Mouse (Mus musculus) embryonic facial prominence, embryonic 11.5 days (tissue): ENCODE results near the gene Vmn1r222. TPM values are rescaled to one million over a fixed set of nuclear protein-coding genes. Genes with fewer than 3 reads are reported as not detected.
"Not testable (repeated sequence)": the region's sequence is repeated elsewhere in the genome, so short reads cannot be mapped to it uniquely, and the experiment has no call there.

ENCODE experiments used
- ATAC-seq: fragments of 200-750 bp; cut with Nextera tagmentation; replicated peaks from 2 replicates; pipeline ENCODE4 v1.8.0; 2017; ENCODE audit warnings: low read depth; ENCODE audit not compliant: insufficient number of reproducible peaks, low FRiP score, low TSS enrichment
- DNase-seq: peaks from one replicate; pipeline ENCODE4 v3.0.0-alpha.2; 2015; ENCODE audit warnings: low spot score
- H3K27ac ChIP-seq: fragments of 300-500 bp; sonication (generic); replicated peaks from 2 replicates; pipeline ENCODE4 v1.5.1; 2014; ENCODE audit warnings: mild to moderate bottlenecking, low read depth, low read length, control low read depth
- H3K27me3 ChIP-seq: fragments of 300-500 bp; sonication (generic); 2 replicates; pipeline ENCODE4 v1.6.1; 2014; ENCODE audit warnings: mild to moderate bottlenecking, low read length, moderate library complexity, mixed read lengths; ENCODE audit not compliant: control insufficient read depth, insufficient read depth
- H3K36me3 ChIP-seq: fragments of 300-500 bp; sonication (generic); replicated peaks from 2 replicates; pipeline ENCODE4 v1.6.1; 2014; ENCODE audit warnings: low read depth, mild to moderate bottlenecking, low read length, moderate library complexity, mixed read lengths; ENCODE audit not compliant: control insufficient read depth, insufficient read depth
- H3K4me1 ChIP-seq: fragments of 300-500 bp; sonication (generic); 2 replicates; pipeline ENCODE4 v1.6.1; 2014; ENCODE audit warnings: low read length, mixed read lengths; ENCODE audit not compliant: control insufficient read depth, insufficient read depth
- H3K4me2 ChIP-seq: fragments of 300-500 bp; sonication (generic); 2 replicates; pipeline ENCODE4 v1.6.1; 2014; ENCODE audit warnings: low read depth, mild to moderate bottlenecking, control low read depth, low read length, moderate library complexity
- H3K4me3 ChIP-seq: fragments of 300-500 bp; sonication (generic); 2 replicates; pipeline ENCODE4 v1.5.1; 2014; ENCODE audit warnings: low read depth, low read length, control low read depth
- H3K9ac ChIP-seq: fragments of 300-500 bp; sonication (generic); replicated peaks from 2 replicates; pipeline ENCODE4 v1.6.1; 2014; ENCODE audit warnings: mild to moderate bottlenecking, control low read depth, low read length
- H3K9me3 ChIP-seq: fragments of 300-500 bp; sonication (generic); replicated peaks from 2 replicates; pipeline ENCODE4 v1.6.1; 2016; ENCODE audit warnings: mild to moderate bottlenecking, low read length, inconsistent platforms, mixed read lengths; ENCODE audit not compliant: control insufficient read depth
- WGBS: fragments of 180-500 bp; shearing (Covaris S2); extraction: QIAGEN DNeasy Blood & Tissue Kit; methylation state at CpG from one replicate; pipeline ENCODE4 v1.1.7; 2014; 5-methylcytosine and 5-hydroxymethylcytosine counted together
- polyA plus RNA-seq: library from polyadenylated mRNA; unstranded; fragments of >200 nt; fragmentation: Nextera tagmentation; extraction: Ambion mirVana; gene quantifications from 2 replicates; pipeline ENCODE4 v1.2.1, GENCODE M21; 2014

The Vmn1r222 gene
- polyA plus RNA-seq = not detected in 2 replicates

GRCm38 (mm10) chr13:23235847-23236246 is at the start of gene Vmn1r222:
TSS of gene Vmn1r222 (minus strand) at chr13:23235947.
- DNase-seq = not testable (repeated sequence)

GRCm38 (mm10) chr13:23285191-23285920 is 49.6 kb upstream of the Vmn1r222 start:
- Histone ChIP-seq H3K4me2 (peak overlapping the region; percentile 65), H3K36me3 (no peaks in the 10 kb centered on the region), H3K9ac (no peak overlapping the region; the same call in 1 of the 2 replicates), H3K4me3 (peak overlapping the region; percentile 42), H3K27ac (no peak overlapping the region), H3K4me1 (no peaks in the 10 kb centered on the region), H3K27me3 (no peaks in the 10 kb centered on the region; the same call in 1 of the 2 replicates), H3K9me3 (no peaks in the 10 kb centered on the region)
- peak; percentile 89 for ATAC-seq
- peak; percentile 65 for DNase-seq
- under 1% methylated on average over 22 of the region's 22 CpGs for WGBS

More at GRCm38 (mm10) chr13:23235847-23236246, at the start of gene Vmn1r222:
- H3K9me3 ChIP-seq, H3K27ac ChIP-seq, ATAC-seq, H3K27me3 ChIP-seq, H3K4me2 ChIP-seq, H3K4me3 ChIP-seq, H3K36me3 ChIP-seq, H3K4me1 ChIP-seq, H3K9ac ChIP-seq: not testable (repeated sequence)

- Histone ChIP-seq H3K36me3 (no peaks in the 10 kb centered on the region), H3K4me2 (no peak overlapping the region), H3K9me3 (no peaks in the 10 kb centered on the region), H3K4me1 (no peaks in the 10 kb centered on the region), H3K27me3 (no peaks in the 10 kb centered on the region), H3K27ac (no peak overlapping the region), H3K4me3 (no peak overlapping the region), H3K9ac (no peak overlapping the region)
- 83% methylated on average over 3 of the region's 3 CpGs for WGBS
- no peak for ATAC-seq
- no peak for DNase-seq
Observed at GRCm38 (mm10) chr13:23279992-23280391, 44.2 kb upstream of the Vmn1r222 start.

GRCm38 (mm10) chr13:23279576-23279975 is 43.8 kb upstream of the Vmn1r222 start:
- DNase-seq (no peak), ATAC-seq (no peak)
- no peaks in the 10 kb centered on the region for H3K9me3 ChIP-seq
- no peak overlapping the region for H3K4me3 ChIP-seq
- H3K4me2 ChIP-seq = no peak overlapping the region
- H3K4me1 ChIP-seq = no peaks in the 10 kb centered on the region
- H3K27me3 ChIP-seq = no peaks in the 10 kb centered on the region
- H3K36me3 ChIP-seq = no peaks in the 10 kb centered on the region
- H3K9ac ChIP-seq = no peak overlapping the region
- 81% methylated on average over 4 of the region's 4 CpGs for WGBS
- no peak overlapping the region for H3K27ac ChIP-seq

GRCm38 (mm10) chr13:23270321-23271101 is 34.8 kb upstream of the Vmn1r222 start:
- peak; percentile 73 for DNase-seq
- Histone ChIP-seq H3K27me3 (no peaks in the 10 kb centered on the region), H3K4me1 (no peaks in the 10 kb centered on the region; the same call in 1 of the 2 replicates), H3K36me3 (no peaks in the 10 kb centered on the region), H3K9me3 (no peaks in the 10 kb centered on the region), H3K4me3 (peak overlapping the region; percentile 28), H3K27ac (no peak overlapping the region), H3K9ac (peak overlapping the region; percentile 34; the same call in 1 of the 2 replicates), H3K4me2 (peak overlapping the region; percentile 41)
- WGBS = 3% methylated on average over 34 of the region's 34 CpGs
- peak; percentile 81 for ATAC-seq

- H3K36me3 ChIP-seq = no peaks in the 10 kb centered on the region
- ATAC-seq (no peak), DNase-seq (peak; percentile 11)
- no peaks in the 10 kb centered on the region for H3K27me3 ChIP-seq
- no peak overlapping the region for H3K9ac ChIP-seq
- peak overlapping the region; percentile 28; the same call in 1 of the 2 replicates for H3K4me3 ChIP-seq
- no peaks in the 10 kb centered on the region; the same call in 1 of the 2 replicates for H3K4me1 ChIP-seq
- H3K4me2 ChIP-seq = no peak overlapping the region
- 14% methylated on average over 11 of the region's 11 CpGs for WGBS
- H3K27ac ChIP-seq = no peak overlapping the region
- no peaks in the 10 kb centered on the region for H3K9me3 ChIP-seq
Observed at GRCm38 (mm10) chr13:23269681-23270080, 33.9 kb upstream of the Vmn1r222 start.

- not testable (repeated sequence) for H3K4me3 ChIP-seq, ATAC-seq, H3K4me1 ChIP-seq
Observed at GRCm38 (mm10) chr13:23269127-23269526, 33.4 kb upstream of the Vmn1r222 start.

GRCm38 (mm10) chr13:23268606-23269005 is 32.9 kb upstream of the Vmn1r222 start:
- WGBS = 81% methylated on average over 3 of the region's 3 CpGs
- H3K27me3 ChIP-seq, ATAC-seq: not testable (repeated sequence)

More at GRCm38 (mm10) chr13:23269127-23269526, 33.4 kb upstream of the Vmn1r222 start:
- not testable (repeated sequence) for H3K4me2 ChIP-seq, H3K27me3 ChIP-seq, H3K9me3 ChIP-seq, H3K27ac ChIP-seq, H3K36me3 ChIP-seq, H3K9ac ChIP-seq
- peak; percentile 46 for DNase-seq
- 41% methylated on average over 4 of the region's 4 CpGs for WGBS

More at GRCm38 (mm10) chr13:23268606-23269005, 32.9 kb upstream of the Vmn1r222 start:
- not testable (repeated sequence) for H3K9me3 ChIP-seq, H3K27ac ChIP-seq, H3K4me1 ChIP-seq, H3K9ac ChIP-seq, H3K4me2 ChIP-seq, DNase-seq, H3K4me3 ChIP-seq, H3K36me3 ChIP-seq
